Mouse (Mus musculus) layer of hippocampus, adult 11-12 months (tissue): ENCODE data around the gene Scgb1b24.

Source experiments
- DNase-seq: peaks from one replicate; pipeline ENCODE4 v3.0.0; 2022; ENCODE audit warnings: low spot score

Scgb1b24 gene

GRCm38 (mm10) chr7:33743499-33743898, at the start of gene Scgb1b24:
TSS of gene Scgb1b24 (plus strand) at chr7:33743799.
- DNase-seq, result no peak

- DNase-seq, result no peak
These were observed 4.4 kb upstream of the Scgb1b24 start, which contains the start of gene Scgb2b24 for GRCm38 (mm10) chr7:33739212-33739611. TSS of gene Scgb2b24 (minus strand) at chr7:33739312.
